Mouse (Mus musculus) liver, adult 2 months (tissue): ENCODE data around the gene Map1s.

Source experiments
- CTCF ChIP-seq: fragments of 200-500 bp; IDR thresholded peaks from 2 replicates; pipeline ENCODE4 v1.5.1; 2011; ENCODE audit warnings: low read depth, low read length, control low read depth
- POLR2A ChIP-seq: fragments of 200-500 bp; IDR thresholded peaks from 2 replicates; pipeline ENCODE4 v1.6.1; 2011; ENCODE audit warnings: low read length, control low read depth; ENCODE audit not compliant: insufficient read depth; ENCODE audit errors: extremely low read depth

- no peak for TF ChIP-seq POLR2A
- no peak for TF ChIP-seq CTCF
These were observed 41.6 kb upstream of the Map1s start for GRCm38 (mm10) chr8:70863956-70864711.
